Mouse (Mus musculus) midbrain, postnatal 0 days (tissue): ENCODE results near the gene Lrrc74b. TPM values are rescaled to one million over a fixed set of nuclear protein-coding genes. Genes with fewer than 3 reads are reported as not detected.
A peak's percentile ranks its signal among the peaks of the same experiment; 100 is the strongest.

ENCODE experiments used
- ATAC-seq: fragments of 200-750 bp; cut with Nextera tagmentation; 2 replicates; pipeline ENCODE4 v1.8.0; 2017; ENCODE audit warnings: moderate number of reproducible peaks, mild to moderate bottlenecking, moderate TSS enrichment, moderate library complexity; ENCODE audit not compliant: low FRiP score
- DNase-seq: peaks from one replicate; pipeline ENCODE4 v3.0.0-alpha.2; 2015; ENCODE audit warnings: low spot score
- H3K27ac ChIP-seq: fragments of 300-500 bp; sonication (generic); 2 replicates; pipeline ENCODE4 v1.5.1; 2014; ENCODE audit warnings: low read depth, mild to moderate bottlenecking, low read length, mixed read lengths
- H3K27me3 ChIP-seq: fragments of 300-500 bp; sonication (generic); 2 replicates; pipeline ENCODE4 v1.6.1; 2014; ENCODE audit warnings: low read length, control low read depth, mixed read lengths; ENCODE audit not compliant: insufficient read depth
- H3K36me3 ChIP-seq: fragments of 300-500 bp; sonication (generic); 2 replicates; pipeline ENCODE4 v1.6.1; 2014; ENCODE audit warnings: low read length, control low read depth, mixed read lengths; ENCODE audit not compliant: insufficient read depth
- H3K4me1 ChIP-seq: fragments of 300-500 bp; sonication (generic); 2 replicates; pipeline ENCODE4 v1.6.1; 2014; ENCODE audit warnings: mild to moderate bottlenecking, control low read depth, antibody characterized with exemption, low read length, mixed read lengths; ENCODE audit not compliant: insufficient read depth
- H3K4me2 ChIP-seq: fragments of 300-500 bp; sonication (generic); 2 replicates; pipeline ENCODE4 v1.6.1; 2014; ENCODE audit warnings: low read depth, mild to moderate bottlenecking, low read length, mixed read lengths; ENCODE audit not compliant: poor library complexity, severe bottlenecking
- H3K4me3 ChIP-seq: fragments of 300-500 bp; sonication (generic); 2 replicates; pipeline ENCODE4 v1.5.1; 2014; ENCODE audit warnings: low read depth, mild to moderate bottlenecking, low read length, moderate library complexity
- H3K9ac ChIP-seq: fragments of 300-500 bp; sonication (generic); replicated peaks from 2 replicates; pipeline ENCODE4 v1.6.1; 2014; ENCODE audit warnings: mild to moderate bottlenecking, low read length, moderate library complexity, mixed read lengths; ENCODE audit not compliant: poor library complexity, severe bottlenecking
- H3K9me3 ChIP-seq: fragments of 300-500 bp; sonication (generic); 2 replicates; pipeline ENCODE4 v1.6.1; 2016; ENCODE audit warnings: low read length, control low read depth
- CTCF ChIP-seq: IDR thresholded peaks from 2 replicates; pipeline ENCODE4 v1.5.1; 2016; ENCODE audit warnings: antibody characterized with exemption, mild to moderate bottlenecking
- WGBS: fragments of 180-500 bp; shearing (Covaris S2); extraction: QIAGEN DNeasy Blood & Tissue Kit; methylation state at CpG from one replicate; pipeline ENCODE4 v1.1.7; 2014; 5-methylcytosine and 5-hydroxymethylcytosine counted together
- polyA plus RNA-seq: library from polyadenylated mRNA; unstranded; fragments of >200 nt; fragmentation: Nextera tagmentation; extraction: Ambion mirVana; gene quantifications from 2 replicates; pipeline ENCODE4 v1.2.1, GENCODE M21; 2015
- total RNA-seq: library from RNA; depleted of rRNA; stranded (reverse); fragments of >200 nt; gene quantifications from 2 replicates; pipeline ENCODE4 v1.2.3, GENCODE M21; 2014; rRNA removed

Gene Lrrc74b
- total and polyA plus RNA-seq, 2 experiments from 2014 or later: 2.1 to 2.9 TPM

DNA sequence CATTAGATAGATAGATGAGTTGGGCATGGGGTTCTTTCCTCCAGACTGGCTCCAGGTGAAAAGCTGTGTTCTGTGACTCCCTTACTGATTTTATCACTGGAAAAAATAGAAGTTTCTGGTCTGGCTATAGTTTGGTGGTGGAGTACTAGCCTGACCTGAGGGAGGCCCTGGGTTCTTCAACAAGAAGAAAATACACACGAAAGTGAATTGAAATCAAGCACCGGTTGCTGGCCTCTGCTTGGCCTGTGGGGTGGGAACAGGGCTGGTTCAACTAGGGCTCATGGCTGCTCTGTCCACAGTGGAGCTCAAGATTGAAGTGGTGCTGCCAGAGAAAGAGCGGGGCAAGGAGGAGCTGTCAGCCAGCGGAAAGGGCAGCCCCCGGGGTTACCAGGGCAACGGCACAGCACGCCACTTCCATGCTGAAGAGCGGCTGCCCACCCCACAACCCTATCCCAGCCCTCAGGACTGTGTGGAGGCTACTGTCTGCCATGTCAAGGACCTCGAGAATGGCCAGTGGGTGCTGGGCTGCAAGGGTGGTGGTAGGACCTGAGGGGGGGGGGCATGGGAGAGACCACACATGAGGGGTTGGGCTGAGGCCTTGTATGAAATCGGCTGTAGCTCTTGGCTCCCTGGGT is 61.7 kb downstream of the Lrrc74b start:
- H3K9ac ChIP-seq: peak overlapping the region; percentile 34; the same call in 1 of the 2 replicates
- peak; percentile 64 for DNase-seq
- no peaks in the 10 kb centered on the region for H3K36me3 ChIP-seq
- no peak overlapping the region for H3K4me3 ChIP-seq
- H3K4me1 ChIP-seq: 0 out of 2 replicates have a peak, but pooled peaks cover 3% of the 10 kb centered on the region
- no peak overlapping the region for H3K27ac ChIP-seq
- peak; percentile 77 for ATAC-seq
- WGBS: 11% methylated on average over 10 of the region's 10 CpGs
- no peaks in the 10 kb centered on the region for H3K9me3 ChIP-seq
- no peak for TF ChIP-seq CTCF
- no peaks in the 10 kb centered on the region for H3K27me3 ChIP-seq
- H3K4me2 ChIP-seq: peak overlapping the region; percentile 18; the same call in 1 of the 2 replicates

DNA sequence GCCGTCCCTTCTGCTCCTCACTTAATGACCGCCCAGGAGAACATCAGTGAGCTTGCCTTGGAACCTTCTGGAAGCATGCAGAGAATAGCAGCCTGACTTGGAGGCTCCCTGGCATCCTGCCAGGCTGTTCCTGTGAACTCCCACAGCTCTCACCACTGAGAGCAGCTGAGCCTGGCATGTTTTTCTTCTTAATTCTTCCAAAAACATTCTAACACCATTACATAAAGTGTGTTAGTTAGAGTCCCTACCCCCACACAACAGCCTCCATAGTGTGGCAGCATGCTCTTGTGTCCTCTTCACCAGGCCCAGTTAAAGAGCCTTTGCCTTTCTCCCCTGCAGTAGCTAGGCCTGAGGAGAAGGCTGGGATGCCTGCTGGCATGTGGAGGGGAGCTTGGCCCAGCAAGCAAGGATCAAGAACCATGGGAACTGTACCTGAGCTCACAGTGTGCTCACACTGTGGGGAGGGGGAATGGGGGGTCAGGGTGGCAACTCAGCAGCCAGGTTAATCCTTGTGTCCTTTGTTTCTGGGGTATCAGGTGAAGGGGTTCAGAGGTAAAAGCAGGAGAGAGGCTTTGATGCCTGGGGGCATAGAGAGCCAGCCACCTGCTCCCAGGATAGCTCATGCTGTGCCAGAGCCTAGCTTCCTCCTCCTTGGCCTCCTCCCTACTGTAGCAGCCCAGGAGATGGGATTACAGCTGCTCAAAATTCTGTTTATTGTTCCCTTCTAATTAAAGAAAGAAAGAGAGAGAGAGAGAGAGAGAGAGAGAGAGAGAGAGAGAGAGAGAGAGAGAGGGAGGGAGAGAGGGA is 64.3 kb downstream of the Lrrc74b start:
- WGBS: 50% methylated on average over 2 of the region's 2 CpGs
- Histone ChIP-seq H3K27ac (peak overlapping the region; percentile 19; the same call in 1 of the 2 replicates), H3K27me3 (no peaks in the 10 kb centered on the region), H3K4me1 (0 out of 2 replicates have a peak, but pooled peaks cover 6% of the 10 kb centered on the region), H3K36me3 (no peaks in the 10 kb centered on the region), H3K9me3 (no peaks in the 10 kb centered on the region), H3K4me3 (no peak overlapping the region), H3K9ac (no peak overlapping the region), H3K4me2 (no peak overlapping the region)
- TF ChIP-seq CTCF: no peak
- ATAC-seq (no peak), DNase-seq (peak; percentile 80)

Other genes starting within 250 kb of the Lrrc74b start
- 7.3 and 9.4 TPM in 2 replicates for gene Serpind1, start 229.9 kb downstream of the Lrrc74b start, total RNA-seq
- 9.4 and 10.0 TPM in 2 replicates for gene Serpind1, start 229.9 kb downstream of the Lrrc74b start, polyA plus RNA-seq
- gene Snap29, start 155.3 kb downstream of the Lrrc74b start, total RNA-seq: 40.5 and 42.5 TPM in 2 replicates
- gene Snap29, start 155.3 kb downstream of the Lrrc74b start, polyA plus RNA-seq: 14.5 and 16.2 TPM in 2 replicates
- 122 and 135 TPM in 2 replicates for gene Pi4ka, start 154.9 kb downstream of the Lrrc74b start, total RNA-seq
- 46.5 and 49.3 TPM in 2 replicates for gene Pi4ka, start 154.9 kb downstream of the Lrrc74b start, polyA plus RNA-seq
- 47.8 and 54.4 TPM in 2 replicates for gene Crkl, start 109.3 kb downstream of the Lrrc74b start, total RNA-seq
- 58.2 and 61.1 TPM in 2 replicates for gene Crkl, start 109.3 kb downstream of the Lrrc74b start, polyA plus RNA-seq
- 16.2 and 23.2 TPM in 2 replicates for gene Aifm3, start 71.6 kb downstream of the Lrrc74b start, total RNA-seq
- gene Aifm3, start 71.6 kb downstream of the Lrrc74b start, polyA plus RNA-seq: 12.5 and 14.1 TPM in 2 replicates
- gene Lztr1, start 52.6 kb downstream of the Lrrc74b start, total RNA-seq: 221 and 264 TPM in 2 replicates
- 94.0 and 104 TPM in 2 replicates for gene Lztr1, start 52.6 kb downstream of the Lrrc74b start, polyA plus RNA-seq
- gene Thap7, start 30.1 kb downstream of the Lrrc74b start, total RNA-seq: 59.3 and 65.5 TPM in 2 replicates
- gene Thap7, start 30.1 kb downstream of the Lrrc74b start, polyA plus RNA-seq: 57.1 and 64.1 TPM in 2 replicates
- gene P2rx6, start 638 bp upstream of the Lrrc74b start, total RNA-seq: 1.1 and 2.6 TPM in 2 replicates
- 2.9 TPM in 2 replicates for gene P2rx6, start 638 bp upstream of the Lrrc74b start, polyA plus RNA-seq
- 69.7 and 76.6 TPM in 2 replicates for gene Slc7a4, start 22.0 kb upstream of the Lrrc74b start, total RNA-seq
- gene Slc7a4, start 22.0 kb upstream of the Lrrc74b start, polyA plus RNA-seq: 45.7 and 46.5 TPM in 2 replicates
- 49.9 and 58.5 TPM in 2 replicates for gene Smpd4, start 58.1 kb upstream of the Lrrc74b start, total RNA-seq
- gene Smpd4, start 58.1 kb upstream of the Lrrc74b start, polyA plus RNA-seq: 23.4 and 24.7 TPM in 2 replicates
- 22.5 and 25.3 TPM in 2 replicates for gene Ccdc74a, start 85.2 kb upstream of the Lrrc74b start, total RNA-seq
- 30.8 and 35.5 TPM in 2 replicates for gene Ccdc74a, start 85.2 kb upstream of the Lrrc74b start, polyA plus RNA-seq
- 58.3 and 60.7 TPM in 2 replicates for gene Med15, start 171.6 kb upstream of the Lrrc74b start, total RNA-seq
- gene Med15, start 171.6 kb upstream of the Lrrc74b start, polyA plus RNA-seq: 43.0 and 49.3 TPM in 2 replicates
- gene Klhl22, start 198.4 kb upstream of the Lrrc74b start, total RNA-seq: 150 and 156 TPM in 2 replicates
- 79.3 and 82.6 TPM in 2 replicates for gene Klhl22, start 198.4 kb upstream of the Lrrc74b start, polyA plus RNA-seq
- gene Scarf2, start 236.0 kb upstream of the Lrrc74b start, total RNA-seq: 8.5 and 12.6 TPM in 2 replicates
- gene Scarf2, start 236.0 kb upstream of the Lrrc74b start, polyA plus RNA-seq: 2.1 and 2.4 TPM in 2 replicates